8 mouse cellular contexts compared by ENCODE assay signal in the genomic region with DNA sequence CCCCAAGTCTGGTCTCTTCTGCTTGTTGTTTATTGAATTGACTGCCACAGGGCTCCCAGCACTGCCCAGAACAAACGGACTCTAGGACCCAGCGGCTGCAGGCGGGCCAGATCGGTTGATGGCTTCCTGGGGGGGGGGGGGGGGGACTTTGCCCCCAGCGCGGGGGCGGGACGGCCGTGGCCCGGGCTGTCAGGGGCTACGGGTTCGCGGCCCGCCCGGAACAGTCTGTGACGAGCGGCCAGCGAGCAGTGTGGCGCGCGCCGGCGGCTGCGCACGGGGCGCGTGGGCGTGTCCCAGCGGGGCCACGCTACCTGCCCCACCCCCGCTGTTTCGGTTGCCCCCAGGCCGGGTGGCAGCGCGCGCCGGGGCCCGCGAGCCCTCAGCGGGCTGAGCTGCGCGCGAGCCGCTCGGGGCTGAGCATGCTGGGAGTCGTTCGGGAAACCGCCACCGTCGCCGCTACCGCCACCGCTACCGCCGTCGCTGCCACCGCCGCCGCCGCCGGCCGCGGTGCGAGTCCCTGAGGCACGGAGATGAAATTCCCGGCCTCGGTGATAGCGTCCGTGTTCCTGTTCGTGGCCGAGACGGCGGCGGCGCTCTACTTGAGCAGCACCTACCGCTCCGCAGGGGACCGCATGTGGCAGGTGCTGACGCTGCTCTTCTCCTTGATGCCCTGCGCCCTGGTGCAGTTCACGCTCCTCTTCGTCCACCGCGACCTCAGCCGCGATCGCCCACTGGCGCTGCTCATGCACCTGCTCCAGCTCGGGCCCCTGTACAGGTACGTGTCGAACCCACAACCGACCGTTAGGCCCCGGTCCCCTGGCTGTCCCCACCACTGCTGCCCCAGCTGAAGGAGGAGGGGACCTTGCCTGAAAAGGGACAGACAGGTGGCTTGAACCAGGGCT. TPM values are rescaled to one million over a fixed set of nuclear protein-coding genes. Genes with fewer than 3 reads are reported as not detected.
DNase-seq lines count a peak whose midpoint lies in the region; ATAC-seq lines count a peak whose summit lies in the region.

A gene (plus strand): TSS at position 297 of the 902 bp plus-strand sequence.

- DNase-seq in Muller cell, postnatal 12 days (ENCODE audit: inconsistent ontology term), result peak; percentile 46
- peak; percentile 74 for DNase-seq in cerebellum, adult 9-11 months
- peak; percentile 9 to 25 for DNase-seq in frontal cortex, postnatal 10 days (ENCODE audit: low spot score in 2 of 2)
- DNase-seq in layer of hippocampus, postnatal 25 days (ENCODE audit: extremely low spot score in 1 of 2, low spot score in 1 of 2), result peak; percentile 27 to 33
- peak; percentile 47 for DNase-seq in lung, postnatal 25 days (ENCODE audit: low spot score)
- DNase-seq in retina, embryonic 14.5 days (ENCODE audit: low spot score), result peak; percentile 56
- peak; percentile 62 for DNase-seq in thymus, postnatal 25 days

- peak within 1 kb of the TSS; percentile 58 for H3K4me3 ChIP-seq in hindbrain, embryonic 12.5 days

- peak within 1 kb of the TSS; percentile 44; the same call in 1 of the 2 replicates for H3K27ac ChIP-seq in hindbrain, embryonic 12.5 days

- no peaks in the 10 kb centered on the region for H3K27me3 ChIP-seq in hindbrain, embryonic 12.5 days

- ATAC-seq in hindbrain, embryonic 12.5 days (ENCODE audit: low FRiP score), result peak; percentile 92

- peak within 1 kb of the TSS; percentile 51 for H3K4me2 ChIP-seq in hindbrain, embryonic 12.5 days (replicated peaks)

- H3K9ac ChIP-seq in hindbrain, embryonic 12.5 days, result peak within 1 kb of the TSS; percentile 57

- H3K9me3 ChIP-seq in hindbrain, embryonic 12.5 days (replicated peaks), result no peaks in the 10 kb centered on the region

- 14% methylated on average over 47 of the region's 94 CpGs for WGBS in hindbrain, embryonic 12.5 days

- H3K4me1 ChIP-seq in hindbrain, embryonic 12.5 days, result no peaks in the 10 kb centered on the region

- no peaks in the 10 kb centered on the region for H3K36me3 ChIP-seq in hindbrain, embryonic 12.5 days

RNA-seq across cellular contexts. Expression of the gene that starts here (rescaled TPM):
- polyA plus RNA-seq in hindbrain, embryonic 12.5 days (2016; fragmentation: Nextera tagmentation; extraction: Ambion mirVana), result 3.9 and 4.4 TPM in 2 replicates
- 10 to 100 TPM; 12.0 to 15.8 TPM for total RNA-seq in layer of hippocampus, postnatal 25 days (2021)

Comparison
In these comparisons a context has a peak if more than half of its experiments do, and no peak if none do; other contexts are left out.
1. Peak in every context shown above with its lines: DNase-seq, ATAC-seq, H3K4me3 ChIP-seq and H3K27ac ChIP-seq.
2. DNase-seq: peak in every context shown above with its lines; median percentile 74 in cerebellum, adult 9-11 months; 62 in thymus, postnatal 25 days; 56 in retina, embryonic 14.5 days; 47 in lung, postnatal 25 days; 46 in Muller cell, postnatal 12 days; 30 in layer of hippocampus, postnatal 25 days; 17 in frontal cortex, postnatal 10 days.